Mouse (Mus musculus) neural tube, embryonic 15.5 days (tissue): ENCODE measurements around the gene Gm20388. TPM values are rescaled to one million over a fixed set of nuclear protein-coding genes. Genes with fewer than 3 reads are reported as not detected.

ENCODE experiments used
- ATAC-seq: fragments of 200-750 bp; cut with Nextera tagmentation; 2 replicates; pipeline ENCODE4 v1.8.0; 2017; ENCODE audit warnings: mild to moderate bottlenecking, moderate TSS enrichment, moderate library complexity; ENCODE audit not compliant: low FRiP score
- H3K27ac ChIP-seq: fragments of 300-500 bp; sonication (generic); replicated peaks from 2 replicates; pipeline ENCODE4 v1.5.1; 2015; ENCODE audit warnings: mild to moderate bottlenecking, inconsistent platforms
- H3K27me3 ChIP-seq: fragments of 300-500 bp; sonication (generic); replicated peaks from 2 replicates; pipeline ENCODE4 v1.6.1; 2015; ENCODE audit warnings: inconsistent platforms
- H3K36me3 ChIP-seq: fragments of 300-500 bp; sonication (generic); 2 replicates; pipeline ENCODE4 v1.6.1; 2015; ENCODE audit warnings: inconsistent platforms
- H3K4me1 ChIP-seq: fragments of 300-500 bp; sonication (generic); 2 replicates; pipeline ENCODE4 v1.6.1; 2015; ENCODE audit warnings: inconsistent platforms
- H3K4me2 ChIP-seq: fragments of 300-500 bp; sonication (generic); 2 replicates; pipeline ENCODE4 v1.6.1; 2015; ENCODE audit warnings: inconsistent platforms, mild to moderate bottlenecking, moderate library complexity
- H3K4me3 ChIP-seq: fragments of 300-500 bp; sonication (generic); replicated peaks from 2 replicates; pipeline ENCODE4 v1.5.1; 2015; ENCODE audit warnings: mild to moderate bottlenecking, inconsistent platforms
- H3K9ac ChIP-seq: fragments of 300-500 bp; sonication (generic); replicated peaks from 2 replicates; pipeline ENCODE4 v1.6.1; 2015; ENCODE audit warnings: mild to moderate bottlenecking, inconsistent platforms
- H3K9me3 ChIP-seq: fragments of 300-500 bp; sonication (generic); replicated peaks from 2 replicates; pipeline ENCODE4 v1.6.1; 2016; ENCODE audit warnings: inconsistent platforms
- WGBS: fragments of 180-500 bp; shearing (Covaris S2); methylation state at CpG from one replicate; pipeline ENCODE4 v1.1.7; 2015; ENCODE audit warnings: mixed read lengths; 5-methylcytosine and 5-hydroxymethylcytosine counted together
- polyA plus RNA-seq: library from polyadenylated mRNA; unstranded; fragments of >200 nt; fragmentation: Nextera tagmentation; extraction: Ambion mirVana; gene quantifications from 2 replicates; pipeline ENCODE4 v1.2.1, GENCODE M21; 2015

Gene Gm20388
- polyA plus RNA-seq, 1 experiment from 2014 or later: not detected

DNA sequence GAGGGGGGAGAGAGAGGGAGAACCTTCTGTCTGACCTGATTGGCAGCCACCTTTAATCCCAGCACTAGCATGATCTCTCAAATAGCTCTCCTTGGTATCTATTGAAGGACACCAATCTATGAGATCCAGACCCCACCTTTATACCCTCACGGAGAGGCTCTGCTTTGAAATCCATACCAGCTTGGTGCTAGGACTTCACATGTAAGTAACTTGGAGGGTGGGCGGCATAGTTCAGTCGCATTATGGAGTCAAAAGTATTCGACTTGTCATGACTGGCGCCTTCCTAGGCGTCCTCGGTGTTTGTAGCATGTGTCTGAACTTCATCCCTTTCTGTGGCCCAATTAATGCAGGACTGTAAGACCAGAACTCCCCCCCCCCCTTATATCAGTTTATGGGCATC is 2464.7 kb downstream of the Gm20388 start:
- peak overlapping the region; percentile 57 for H3K4me2 ChIP-seq
- no peak overlapping the region for H3K9ac ChIP-seq
- no peak overlapping the region for H3K27ac ChIP-seq
- WGBS: 96% methylated on average over 7 of the region's 7 CpGs
- H3K27me3 ChIP-seq: no peaks in the 10 kb centered on the region
- peaks cover 7% of the 10 kb centered on the region for H3K36me3 ChIP-seq
- no peak for ATAC-seq
- no peaks in the 10 kb centered on the region for H3K9me3 ChIP-seq
- peaks cover 27% of the 10 kb centered on the region for H3K4me1 ChIP-seq
- H3K4me3 ChIP-seq: 0 out of 2 replicates have a peak overlapping the region, but pooled peaks have one; percentile 87

DNA sequence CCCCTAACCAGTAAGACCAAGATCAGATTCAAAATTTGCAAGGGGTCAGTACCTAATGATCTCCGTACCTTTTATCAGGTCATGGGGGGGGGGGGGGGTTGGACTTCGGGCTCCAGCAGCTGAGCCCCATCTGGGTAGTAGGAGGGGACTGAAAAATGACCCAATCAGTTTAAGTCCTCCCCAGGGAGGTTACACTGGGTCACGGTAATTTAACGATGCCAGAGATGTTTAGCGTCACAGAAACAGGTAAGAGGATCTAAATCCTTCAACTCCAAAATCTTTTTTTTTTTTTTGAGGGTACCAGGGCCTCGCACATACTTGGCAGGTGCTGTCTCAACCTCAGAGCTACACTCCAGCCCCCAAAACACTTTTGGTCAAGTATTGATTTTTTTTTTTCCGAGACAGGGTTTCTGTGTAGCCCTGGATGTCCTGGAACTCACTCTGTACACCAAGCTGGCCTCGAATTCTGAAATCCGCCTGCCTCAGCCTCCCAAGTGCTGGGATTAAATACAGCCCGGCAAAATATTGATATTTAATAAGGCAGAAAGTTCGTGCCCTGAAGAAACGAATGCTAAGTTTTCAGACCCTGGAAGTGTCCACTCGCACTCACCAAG is 2465.2 kb downstream of the Gm20388 start:
- Histone ChIP-seq H3K9me3 (no peaks in the 10 kb centered on the region), H3K4me3 (peak overlapping the region; percentile 87), H3K27ac (peak overlapping the region; percentile 63), H3K36me3 (peaks cover 7% of the 10 kb centered on the region), H3K27me3 (no peaks in the 10 kb centered on the region), H3K4me1 (peaks cover 28% of the 10 kb centered on the region), H3K4me2 (peak overlapping the region; percentile 57), H3K9ac (peak overlapping the region; percentile 29)
- WGBS: 23% methylated on average over 13 of the region's 13 CpGs
- peak; percentile 45 for ATAC-seq

- WGBS: under 1% methylated on average over 93 of the region's 107 CpGs
- peaks cover 7% of the 10 kb centered on the region for H3K36me3 ChIP-seq
- ATAC-seq: peak; percentile 93
- H3K4me2 ChIP-seq: peak within 1 kb of the TSS; percentile 71
- H3K27ac ChIP-seq: peak within 1 kb of the TSS; percentile 94
- peak within 1 kb of the TSS; percentile 88 for H3K9ac ChIP-seq
- peak within 1 kb of the TSS; percentile 87 for H3K4me3 ChIP-seq
- H3K4me1 ChIP-seq: peaks cover 31% of the 10 kb centered on the region
- H3K27me3 ChIP-seq: no peaks in the 10 kb centered on the region
- no peaks in the 10 kb centered on the region for H3K9me3 ChIP-seq
Measured at GRCm38 (mm10) chr8:122376365-122377231, 2466.0 kb downstream of the Gm20388 start, which contains the start of gene Zc3h18. Zc3h18 (plus strand) TSS chr8:122376609.

DNA sequence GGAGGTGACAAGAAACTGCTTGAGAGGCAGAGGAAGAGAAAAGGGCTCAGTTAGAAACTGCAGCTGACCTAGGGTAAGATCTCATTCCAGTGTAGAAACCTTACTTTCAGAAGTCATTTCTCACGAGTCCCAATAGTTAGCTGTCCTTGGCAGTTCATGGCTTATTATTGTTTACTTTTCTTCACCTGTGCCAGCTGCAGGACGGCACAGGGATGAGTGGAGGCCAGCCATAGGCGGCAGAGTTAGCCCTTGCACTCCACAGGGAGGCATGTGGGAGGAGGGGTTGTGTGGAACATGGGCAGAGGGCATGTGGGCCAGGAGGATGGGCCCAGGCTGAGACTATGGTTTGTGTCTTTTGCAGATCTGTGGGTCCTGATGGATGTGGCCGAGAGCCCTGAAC is 2472.4 kb downstream of the Gm20388 start:
- 83% methylated on average over 4 of the region's 4 CpGs for WGBS
- Histone ChIP-seq H3K4me2 (no peak overlapping the region), H3K4me3 (no peak overlapping the region), H3K27me3 (no peaks in the 10 kb centered on the region), H3K27ac (no peak overlapping the region), H3K9ac (no peak overlapping the region), H3K36me3 (peaks cover 56% of the 10 kb centered on the region), H3K4me1 (peaks cover 10% of the 10 kb centered on the region), H3K9me3 (no peaks in the 10 kb centered on the region)
- no peak for ATAC-seq

DNA sequence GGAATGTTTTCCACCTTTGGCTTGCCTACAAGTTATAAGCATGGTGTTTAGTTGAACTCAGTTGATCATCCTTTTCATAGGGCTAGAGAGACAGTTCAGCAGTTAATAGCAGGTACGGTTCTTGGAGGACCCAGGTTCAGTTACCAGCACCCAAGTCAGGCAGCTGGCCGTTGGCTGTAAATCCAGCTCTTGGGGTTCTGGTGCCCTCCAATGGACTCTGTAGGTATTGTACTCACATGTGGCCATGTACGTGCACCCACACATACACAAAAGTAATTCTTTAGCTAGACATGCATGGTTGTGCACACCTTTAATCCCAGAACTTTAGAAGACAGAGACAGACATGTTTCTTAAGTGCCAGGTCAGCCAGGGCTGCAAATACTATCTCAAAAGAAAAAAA is 2478.7 kb downstream of the Gm20388 start:
- 92% methylated on average over 3 of the region's 3 CpGs for WGBS
- no peak overlapping the region for H3K27ac ChIP-seq
- H3K27me3 ChIP-seq: no peaks in the 10 kb centered on the region
- no peaks in the 10 kb centered on the region; the same call in 1 of the 2 replicates for H3K9me3 ChIP-seq
- H3K36me3 ChIP-seq: peaks cover 82% of the 10 kb centered on the region
- no peak overlapping the region for H3K4me2 ChIP-seq
- H3K9ac ChIP-seq: no peak overlapping the region
- no peaks in the 10 kb centered on the region for H3K4me1 ChIP-seq
- ATAC-seq: no peak
- no peak overlapping the region for H3K4me3 ChIP-seq

DNA sequence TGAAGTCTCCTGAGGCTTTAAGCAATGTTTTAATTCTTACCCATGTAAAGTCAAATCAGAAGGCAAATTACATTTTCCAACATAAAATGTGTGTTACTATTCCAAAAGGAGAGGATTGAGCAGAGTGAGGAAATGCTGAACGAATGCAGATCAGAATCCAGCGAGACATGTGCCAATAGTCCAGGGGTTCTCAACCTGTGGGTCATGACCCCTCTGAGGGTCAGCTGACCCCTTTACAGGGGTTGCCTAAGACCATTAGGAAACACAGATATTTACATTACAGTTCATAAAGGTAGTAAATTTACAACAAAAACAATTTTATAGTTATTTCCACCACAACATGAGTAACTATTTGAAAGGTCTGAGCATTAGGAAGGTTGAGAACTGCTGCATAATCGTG is 2480.1 kb downstream of the Gm20388 start:
- no peaks in the 10 kb centered on the region; the same call in 1 of the 2 replicates for H3K9me3 ChIP-seq
- WGBS: 93% methylated on average over 3 of the region's 3 CpGs
- ATAC-seq: no peak
- no peaks in the 10 kb centered on the region for H3K4me1 ChIP-seq
- no peak overlapping the region for H3K9ac ChIP-seq
- H3K27me3 ChIP-seq: no peaks in the 10 kb centered on the region
- H3K27ac ChIP-seq: no peak overlapping the region
- H3K36me3 ChIP-seq: peaks cover 74% of the 10 kb centered on the region
- H3K4me3 ChIP-seq: no peak overlapping the region
- no peak overlapping the region for H3K4me2 ChIP-seq

GRCm38 (mm10) chr8:122393717-122394116 is 2483.1 kb downstream of the Gm20388 start:
- no peak overlapping the region for H3K4me2 ChIP-seq
- H3K36me3 ChIP-seq: peaks cover 67% of the 10 kb centered on the region
- no peak overlapping the region for H3K9ac ChIP-seq
- H3K9me3 ChIP-seq: no peaks in the 10 kb centered on the region; the same call in 1 of the 2 replicates
- no peaks in the 10 kb centered on the region for H3K4me1 ChIP-seq
- ATAC-seq: no peak
- H3K27me3 ChIP-seq: no peaks in the 10 kb centered on the region
- no peak overlapping the region for H3K27ac ChIP-seq
- H3K4me3 ChIP-seq: no peak overlapping the region

GRCm38 (mm10) chr8:122395291-122395690 is 2484.7 kb downstream of the Gm20388 start:
- Histone ChIP-seq H3K4me3 (no peak overlapping the region), H3K27me3 (no peaks in the 10 kb centered on the region), H3K9me3 (no peaks in the 10 kb centered on the region), H3K27ac (no peak overlapping the region), H3K4me2 (no peak overlapping the region), H3K9ac (no peak overlapping the region), H3K36me3 (peaks cover 70% of the 10 kb centered on the region), H3K4me1 (no peaks in the 10 kb centered on the region)
- ATAC-seq: no peak
- WGBS: 88% methylated on average over 6 of the region's 6 CpGs

- WGBS: 97% methylated on average over 9 of the region's 9 CpGs
- Histone ChIP-seq H3K9ac (no peak overlapping the region), H3K36me3 (peaks cover 77% of the 10 kb centered on the region), H3K4me3 (no peak overlapping the region), H3K4me2 (no peak overlapping the region), H3K9me3 (no peaks in the 10 kb centered on the region), H3K27me3 (no peaks in the 10 kb centered on the region), H3K27ac (no peak overlapping the region), H3K4me1 (no peaks in the 10 kb centered on the region)
- ATAC-seq: no peak
Measured at GRCm38 (mm10) chr8:122398186-122398585, 2487.5 kb downstream of the Gm20388 start.

GRCm38 (mm10) chr8:122405146-122405805 is 2494.6 kb downstream of the Gm20388 start:
- Histone ChIP-seq H3K27me3 (no peaks in the 10 kb centered on the region), H3K4me1 (no peaks in the 10 kb centered on the region), H3K4me2 (no peak overlapping the region), H3K36me3 (peaks cover 97% of the 10 kb centered on the region), H3K27ac (no peak overlapping the region), H3K4me3 (no peak overlapping the region), H3K9ac (no peak overlapping the region), H3K9me3 (no peaks in the 10 kb centered on the region)
- no peak for ATAC-seq
- WGBS: 93% methylated on average over 9 of the region's 9 CpGs

GRCm38 (mm10) chr8:122407678-122408077 is 2497.0 kb downstream of the Gm20388 start:
- no peak overlapping the region for H3K27ac ChIP-seq
- H3K4me2 ChIP-seq: no peak overlapping the region

More at GRCm38 (mm10) chr8:122407678-122408077, 2497.0 kb downstream of the Gm20388 start:
- no peak for ATAC-seq
- Histone ChIP-seq H3K4me1 (no peaks in the 10 kb centered on the region), H3K9me3 (no peaks in the 10 kb centered on the region), H3K4me3 (no peak overlapping the region), H3K27me3 (no peaks in the 10 kb centered on the region), H3K36me3 (peaks cover 97% of the 10 kb centered on the region), H3K9ac (no peak overlapping the region)
- 97% methylated on average over 7 of the region's 7 CpGs for WGBS
